Mouse (Mus musculus): ENCODE measurements around the gene Fbxw4.
A peak's percentile ranks its signal among the peaks of the same experiment; 100 is the strongest.

Gene Fbxw4

DNA sequence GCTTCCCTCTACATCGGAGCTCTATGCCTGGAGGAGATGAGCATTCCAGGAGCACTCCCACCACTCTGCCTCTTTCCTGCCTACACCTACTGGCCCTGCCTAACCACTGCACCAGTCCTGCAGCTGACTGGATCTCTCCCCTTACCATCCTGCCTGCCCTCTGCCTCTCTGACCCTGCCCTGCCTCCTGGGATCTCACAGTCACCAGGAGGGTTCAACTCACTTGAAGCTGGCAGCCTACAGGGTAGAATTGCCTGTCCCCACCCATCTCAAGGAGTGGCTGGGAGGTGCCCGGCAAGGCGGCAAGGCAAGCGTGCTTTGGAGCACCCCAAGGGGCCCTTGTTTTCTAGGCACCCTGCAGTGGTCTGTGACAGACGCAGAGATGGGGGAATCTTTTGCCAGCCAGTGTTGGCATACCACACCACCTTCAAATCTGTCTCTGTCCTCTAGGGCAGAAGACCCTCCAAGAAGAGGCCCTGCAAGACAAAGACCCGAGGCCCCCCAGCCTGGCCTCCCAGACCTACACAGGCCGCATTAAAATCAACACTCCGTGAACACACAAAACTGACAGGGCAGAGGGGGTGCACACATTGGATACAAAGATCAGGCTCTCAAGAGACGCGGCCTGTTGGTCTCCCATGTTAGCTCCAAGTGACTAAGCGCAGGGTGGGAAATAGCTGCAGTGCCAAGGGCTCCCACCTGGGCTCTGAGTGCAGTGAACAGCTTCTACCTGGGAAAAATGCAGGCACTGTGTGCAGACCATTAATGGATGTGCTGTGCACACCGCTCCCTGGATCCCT is 44.5 kb downstream of the Fbxw4 start:
- no peak for DNase-seq (ENCODE audit: low read depth, low spot score)

DNA sequence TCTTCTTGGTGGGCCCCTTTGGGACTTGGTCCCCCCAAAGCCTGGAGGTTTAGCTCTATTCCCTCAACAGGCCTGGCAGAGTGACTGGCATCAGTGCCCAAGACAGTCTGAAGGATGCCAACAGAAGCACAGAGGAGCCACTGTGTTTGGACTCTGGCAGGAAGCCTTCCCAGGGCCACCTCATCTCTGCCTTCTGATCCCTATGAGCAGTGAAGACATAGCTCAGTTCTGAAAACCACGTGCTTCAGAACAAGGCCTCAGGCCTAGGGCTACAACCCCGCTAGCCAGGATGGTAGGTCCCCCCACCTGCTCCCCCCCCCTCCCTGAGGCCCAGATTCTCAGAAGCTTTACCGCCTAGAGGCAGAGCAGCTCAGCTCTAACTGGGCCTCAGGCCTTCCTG is 45.2 kb downstream of the Fbxw4 start:
- peak; percentile 44 for DNase-seq (ENCODE audit: low read depth, low spot score)

DNA sequence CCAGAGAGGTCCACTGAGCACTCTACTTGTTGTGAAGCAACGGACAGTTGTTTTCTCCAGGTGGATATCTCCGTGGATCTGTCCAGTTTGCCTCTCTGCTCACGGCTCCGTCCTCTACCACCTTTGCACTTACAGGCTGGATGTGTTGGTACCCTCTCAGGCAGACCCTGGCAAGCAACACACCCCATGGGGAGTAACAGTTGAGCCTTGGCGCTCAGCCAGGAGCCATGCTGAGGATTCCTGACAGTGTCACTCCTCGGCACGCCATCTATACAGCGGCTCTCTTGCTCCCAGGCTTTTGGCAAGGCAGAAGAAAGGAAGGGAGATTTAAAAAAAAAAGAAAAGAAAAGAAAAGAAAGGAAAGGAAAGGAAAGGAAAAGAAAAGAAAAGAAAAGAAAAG is 45.7 kb downstream of the Fbxw4 start:
- no peak for DNase-seq (ENCODE audit: low read depth, low spot score)

DNA sequence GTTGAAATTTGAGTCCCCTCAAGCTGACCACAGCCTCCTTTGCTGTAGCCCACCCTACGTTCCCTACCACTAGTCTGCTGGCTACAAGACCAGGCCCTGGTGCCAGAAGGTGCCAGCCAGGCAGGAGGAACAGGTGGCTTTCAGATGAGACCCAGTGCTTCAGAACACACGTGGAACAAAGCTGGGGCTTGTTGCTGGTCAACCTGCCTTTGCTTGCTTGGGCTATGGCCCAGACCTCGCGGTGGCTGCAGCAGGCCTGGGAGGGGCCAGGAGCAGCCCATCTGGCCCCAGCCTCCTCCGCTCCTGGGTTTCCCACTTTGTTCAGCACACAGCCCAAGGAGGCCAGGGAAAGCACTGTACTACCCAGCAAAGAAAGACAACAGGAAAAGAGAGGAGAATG is 49.3 kb downstream of the Fbxw4 start:
- DNase-seq (ENCODE audit: low read depth, low spot score) = no peak

DNA sequence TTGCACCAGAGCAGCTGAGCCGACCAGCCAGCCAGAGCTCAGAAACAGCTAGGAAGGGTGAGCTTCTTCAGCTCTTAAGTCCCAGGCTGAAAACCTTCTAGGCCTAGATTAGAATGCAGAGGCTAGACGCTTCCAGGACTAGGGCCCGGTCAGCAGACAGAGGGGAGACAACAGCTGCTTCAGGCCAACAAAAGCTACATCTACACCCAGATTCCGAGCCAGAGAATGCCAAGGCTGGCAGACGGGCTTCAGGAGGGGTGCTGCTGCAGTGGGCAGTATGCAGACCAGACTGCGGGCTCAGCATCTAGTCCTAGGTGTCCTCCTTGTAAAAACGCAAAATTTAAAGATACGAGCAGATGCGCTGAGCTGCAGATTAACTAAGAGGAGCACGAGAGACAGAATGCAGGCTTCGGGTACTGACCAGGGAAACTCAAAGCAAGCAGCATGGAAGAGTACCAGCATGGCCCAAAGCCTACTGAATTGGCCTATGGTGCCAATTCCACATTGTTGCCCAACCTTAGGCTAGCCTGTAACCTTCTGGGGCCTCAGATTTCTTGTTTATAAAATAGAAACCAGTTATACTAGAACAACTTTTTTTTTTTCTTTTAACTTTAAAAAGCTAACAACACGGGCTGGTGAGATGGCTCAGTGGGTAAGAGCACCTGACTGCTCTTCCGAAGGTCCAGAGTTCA is 51.3 kb downstream of the Fbxw4 start:
- no peak for DNase-seq (ENCODE audit: low read depth, low spot score)

DNA sequence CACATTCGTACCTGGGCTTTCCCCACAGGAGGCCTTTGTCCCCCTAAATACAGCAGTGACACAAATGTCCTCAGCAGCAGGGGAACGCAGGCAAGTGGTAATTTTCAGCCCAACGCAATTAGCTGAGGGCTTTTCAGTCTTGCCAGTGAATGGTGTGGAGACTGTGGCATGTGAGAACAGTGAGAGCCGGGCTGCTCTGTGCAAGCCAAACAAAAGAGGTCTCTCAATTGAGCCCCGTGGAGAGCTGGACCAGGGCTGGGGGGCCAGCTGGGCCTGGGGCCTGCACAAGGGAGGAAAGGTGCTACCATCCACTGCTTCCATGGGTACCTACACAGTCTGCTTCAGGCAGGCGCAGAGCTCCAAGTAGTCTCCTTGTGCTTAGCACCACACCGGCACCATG is 52.6 kb downstream of the Fbxw4 start:
- DNase-seq (ENCODE audit: low read depth, low spot score) = no peak

DNA sequence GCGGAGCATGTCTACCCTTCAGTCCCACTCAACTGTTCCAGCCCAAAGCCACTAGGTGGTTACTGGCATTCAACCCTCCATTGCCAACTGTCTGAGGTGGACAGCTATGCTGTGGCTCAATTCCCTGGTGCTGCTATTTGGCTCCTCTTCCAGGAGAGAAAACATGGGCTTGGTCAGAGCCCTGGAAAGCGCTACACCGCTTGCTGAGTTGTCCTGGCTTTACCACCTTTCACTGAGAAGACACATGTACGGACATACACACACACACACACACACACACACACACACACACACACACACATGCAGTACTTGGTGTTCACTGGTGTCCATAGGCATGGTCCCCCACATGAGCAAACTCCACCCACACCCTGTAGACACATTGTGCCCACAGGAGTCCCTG is 53.4 kb downstream of the Fbxw4 start:
- DNase-seq (ENCODE audit: low read depth, low spot score) = no peak

DNA sequence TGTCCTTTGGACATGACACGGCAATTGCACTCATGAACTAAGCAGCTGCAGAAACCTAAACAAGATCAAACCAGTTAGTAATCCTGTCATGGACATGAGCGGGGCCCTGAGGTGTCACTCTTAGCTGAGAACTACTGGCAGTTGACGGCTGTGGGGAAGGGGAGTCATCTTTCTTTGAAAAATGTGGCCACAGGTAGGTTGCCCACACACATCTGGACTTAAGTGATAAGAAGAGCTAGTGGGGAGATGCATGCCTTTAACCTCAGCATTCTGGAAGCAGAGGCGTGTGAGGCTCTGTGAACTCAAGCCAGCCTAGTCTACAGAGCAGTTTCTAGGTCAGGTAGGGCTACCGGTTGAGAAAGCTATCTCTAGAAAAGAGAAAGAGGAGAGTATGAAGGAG is 57.5 kb downstream of the Fbxw4 start:
- DNase-seq (ENCODE audit: low read depth, low spot score) = no peak

DNA sequence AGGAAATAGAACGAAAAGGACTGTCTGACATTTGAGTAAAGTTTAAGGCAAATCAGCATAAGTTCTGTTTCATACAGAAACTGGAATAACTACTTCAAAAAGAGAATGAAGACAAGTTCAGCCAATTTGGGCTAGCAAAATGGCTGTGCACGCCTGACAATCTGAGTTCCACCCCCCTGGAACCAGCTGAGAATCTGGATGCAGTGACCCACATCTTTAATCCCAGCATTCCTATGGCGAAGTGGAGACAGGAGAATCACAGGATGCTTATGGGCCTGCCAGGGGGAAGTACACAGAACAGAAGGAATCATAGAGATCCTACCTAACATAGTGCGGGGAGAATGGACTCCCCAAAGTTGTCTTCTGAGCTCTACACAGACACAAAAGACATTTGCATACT is 63.0 kb downstream of the Fbxw4 start:
- no peak for DNase-seq (ENCODE audit: low read depth, low spot score)

DNA sequence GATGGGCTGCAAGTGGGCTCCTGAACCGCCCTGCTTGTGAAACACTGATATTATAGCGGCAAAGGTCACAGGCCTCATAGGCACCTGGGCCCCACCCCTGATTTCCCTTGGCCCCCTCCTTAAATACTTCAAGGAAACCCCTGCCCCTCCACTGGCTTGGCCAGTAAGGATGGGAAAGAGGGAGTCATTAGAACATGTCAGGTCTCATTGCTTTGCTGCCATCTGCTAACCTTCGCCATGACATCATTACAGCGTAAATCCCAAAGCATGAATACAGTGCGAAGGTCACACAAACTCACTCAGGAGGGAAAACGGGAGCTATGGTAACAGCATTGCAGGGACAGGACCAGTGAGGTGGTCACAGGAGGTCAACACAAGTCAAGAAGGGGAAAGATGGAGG is 63.7 kb downstream of the Fbxw4 start:
- no peak for DNase-seq (ENCODE audit: low read depth, low spot score)

DNA sequence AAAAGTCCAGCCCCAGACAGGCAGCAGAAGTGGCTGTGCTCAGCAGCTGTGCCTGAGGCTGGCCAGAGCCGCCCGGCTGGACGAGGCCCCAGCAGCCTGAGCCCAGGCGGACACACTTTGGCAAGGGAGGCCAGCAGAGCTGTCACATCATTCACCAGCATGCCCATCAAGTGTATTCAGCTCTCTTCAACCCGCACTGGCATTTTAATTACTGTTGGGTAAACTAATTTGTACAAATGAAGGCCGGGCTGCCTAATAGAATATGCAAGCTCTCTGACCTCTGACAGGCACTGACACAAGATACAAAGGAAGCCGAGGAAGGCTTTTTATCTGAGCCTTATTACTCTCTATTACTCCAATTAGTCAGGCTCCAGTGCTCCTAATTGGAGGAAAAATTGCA is 64.1 kb downstream of the Fbxw4 start:
- no peak for DNase-seq (ENCODE audit: low read depth, low spot score)

DNA sequence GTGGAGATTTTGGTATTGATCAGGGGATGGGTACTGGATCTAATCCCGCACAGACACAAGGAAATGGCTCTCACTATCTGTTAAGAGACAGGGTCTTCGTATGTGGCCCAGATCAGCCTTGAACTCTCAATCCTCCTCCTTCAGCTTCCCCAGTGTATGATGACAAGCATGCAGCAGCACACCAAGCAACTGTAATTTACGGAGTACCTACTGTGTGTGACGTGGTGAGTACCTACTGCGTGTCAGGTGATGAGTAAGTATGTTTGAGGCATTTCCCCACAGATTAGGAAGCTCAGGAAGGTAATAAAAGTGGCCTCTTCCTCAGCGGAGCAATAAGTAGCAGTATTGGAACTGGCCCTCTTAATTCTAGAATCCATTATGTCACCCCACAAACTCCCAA is 64.6 kb downstream of the Fbxw4 start:
- no peak for DNase-seq (ENCODE audit: low read depth, low spot score)

DNA sequence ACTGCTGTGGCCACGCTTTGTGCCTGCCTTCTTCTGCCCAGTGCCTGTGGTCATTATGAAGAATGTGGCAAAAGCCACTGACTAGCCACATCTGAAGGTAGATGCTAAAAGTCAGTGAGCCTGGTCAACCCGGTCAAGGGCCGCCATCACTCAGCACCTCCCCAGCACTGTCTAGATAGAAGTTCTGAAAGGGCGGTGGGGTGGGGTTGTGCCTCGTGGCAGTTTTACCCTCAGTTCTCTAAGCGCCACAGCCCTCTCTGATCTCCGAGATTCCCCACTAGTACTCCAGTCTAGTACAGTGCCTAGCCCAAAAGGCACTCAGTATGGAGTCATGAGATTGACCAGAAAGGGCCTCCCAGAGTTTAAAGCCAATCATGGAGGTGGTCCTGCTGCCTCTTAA is 66.0 kb downstream of the Fbxw4 start:
- no peak for DNase-seq (ENCODE audit: low read depth, low spot score)

DNA sequence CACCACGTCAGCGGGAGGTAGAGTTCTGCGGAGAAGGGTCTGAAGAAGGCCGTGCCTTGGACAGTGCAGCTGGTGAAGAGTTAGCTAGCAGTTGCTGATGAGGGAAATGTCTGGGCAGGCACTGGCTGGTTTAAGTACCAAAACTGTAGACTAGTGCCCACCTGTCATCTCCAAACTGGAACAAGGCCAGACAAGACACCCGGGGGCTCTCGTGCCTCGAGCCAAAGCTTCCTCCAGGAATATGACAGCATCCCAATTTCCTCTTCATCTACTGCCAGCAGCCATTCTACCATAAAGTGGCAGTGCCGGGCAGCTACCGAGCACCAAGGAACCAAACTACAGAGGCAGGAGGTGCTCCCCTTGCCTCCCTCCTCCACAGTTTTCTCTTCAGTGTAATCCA is 67.2 kb downstream of the Fbxw4 start:
- DNase-seq (ENCODE audit: low read depth, low spot score) = no peak

DNA sequence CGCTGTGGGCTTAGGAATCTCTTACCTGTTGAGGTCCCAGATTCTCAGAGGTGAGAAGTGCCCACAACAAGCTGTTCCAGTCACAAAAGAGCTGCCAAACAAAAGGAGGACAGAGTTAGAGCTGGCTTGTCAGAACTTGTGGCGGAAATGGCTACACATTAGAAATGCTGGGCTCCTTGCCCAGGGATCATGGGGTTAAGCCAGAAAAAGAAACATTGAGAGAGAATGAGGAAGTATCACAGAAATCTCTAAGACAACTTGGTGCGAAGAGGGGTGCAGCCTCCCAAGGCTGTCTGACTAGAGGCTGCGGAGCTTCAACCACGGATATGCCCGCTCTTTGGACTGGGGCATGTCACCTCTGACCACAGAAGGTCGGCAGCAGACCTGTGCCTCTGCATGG is 68.4 kb downstream of the Fbxw4 start:
- peak; percentile 67 for DNase-seq (ENCODE audit: low read depth, low spot score)

DNA sequence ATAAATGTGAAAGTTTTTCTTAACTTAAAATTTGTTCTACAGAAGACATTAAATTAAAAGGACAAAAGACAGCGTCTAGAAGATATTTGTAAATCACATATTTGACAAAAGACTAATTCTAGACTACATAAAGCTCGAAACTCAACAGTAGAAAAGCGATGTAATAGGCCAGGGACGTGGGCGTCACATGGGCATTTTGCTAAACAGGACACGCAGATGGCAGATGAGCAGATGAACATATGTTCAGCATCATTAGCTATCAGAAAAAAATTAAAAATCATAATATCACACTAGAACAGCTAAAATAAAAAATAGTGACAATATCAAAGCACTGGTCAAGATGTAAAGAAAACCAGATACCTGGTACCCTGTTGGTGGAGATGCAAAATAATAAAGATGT is 70.4 kb downstream of the Fbxw4 start:
- no peak for DNase-seq (ENCODE audit: low read depth, low spot score)

DNA sequence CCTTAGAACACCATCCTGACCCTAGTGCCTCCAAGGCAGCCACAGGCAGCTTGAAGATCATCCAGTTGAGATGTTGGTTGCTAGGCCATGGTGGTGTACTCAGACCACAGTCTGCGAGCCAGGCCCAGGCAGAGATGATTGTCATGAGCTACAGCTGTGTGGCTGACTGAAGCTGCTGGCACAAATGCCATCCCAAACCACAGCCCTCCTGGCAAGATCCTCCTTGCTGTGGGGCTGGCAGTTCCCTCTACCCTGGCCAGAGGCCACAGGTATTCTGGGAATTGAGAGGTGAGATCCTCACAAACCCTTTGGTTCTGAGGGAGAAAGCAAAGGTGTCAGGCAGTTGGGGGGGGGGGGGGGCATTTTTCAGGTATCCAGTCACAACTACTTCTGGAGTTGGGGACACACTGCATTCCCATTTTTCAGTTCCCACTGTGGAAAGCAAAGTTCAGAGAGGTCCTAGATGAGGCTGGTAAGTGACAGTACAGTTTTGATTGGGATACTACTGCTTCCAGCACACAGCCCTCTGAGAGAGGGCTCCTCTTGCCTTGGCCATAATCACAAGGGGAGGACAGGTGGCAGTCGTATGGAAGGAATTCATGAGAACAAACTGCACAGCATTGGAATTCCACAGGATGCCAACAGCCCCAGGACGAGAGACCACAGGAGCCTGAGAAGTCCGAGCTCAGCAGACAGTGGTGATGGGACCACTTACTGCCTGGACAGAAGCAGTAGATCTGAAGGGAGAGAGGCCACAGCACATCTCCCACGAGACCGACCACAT is 72.4 kb downstream of the Fbxw4 start:
- DNase-seq (ENCODE audit: low read depth, low spot score) = peak; percentile 27

DNA sequence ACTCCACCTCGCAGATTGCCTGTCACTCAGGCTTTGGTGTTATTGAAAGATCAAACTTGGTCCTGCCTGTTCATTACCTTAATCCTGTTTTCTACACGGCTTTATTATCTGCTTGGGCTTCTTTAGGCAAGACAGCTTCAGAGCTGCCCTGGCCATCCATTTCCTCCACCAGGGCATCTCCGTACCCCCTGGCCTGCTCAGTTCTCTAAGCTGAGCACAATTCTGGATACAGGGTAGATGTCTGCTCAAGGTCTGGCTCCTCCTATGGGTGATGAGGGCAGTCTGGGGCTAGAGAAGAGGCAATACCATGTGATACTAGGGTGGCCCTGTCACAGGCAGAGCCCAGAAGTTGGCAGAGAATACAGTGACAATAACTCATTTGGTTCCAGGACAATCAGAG is 73.3 kb downstream of the Fbxw4 start:
- no peak for DNase-seq (ENCODE audit: low read depth, low spot score)

DNA sequence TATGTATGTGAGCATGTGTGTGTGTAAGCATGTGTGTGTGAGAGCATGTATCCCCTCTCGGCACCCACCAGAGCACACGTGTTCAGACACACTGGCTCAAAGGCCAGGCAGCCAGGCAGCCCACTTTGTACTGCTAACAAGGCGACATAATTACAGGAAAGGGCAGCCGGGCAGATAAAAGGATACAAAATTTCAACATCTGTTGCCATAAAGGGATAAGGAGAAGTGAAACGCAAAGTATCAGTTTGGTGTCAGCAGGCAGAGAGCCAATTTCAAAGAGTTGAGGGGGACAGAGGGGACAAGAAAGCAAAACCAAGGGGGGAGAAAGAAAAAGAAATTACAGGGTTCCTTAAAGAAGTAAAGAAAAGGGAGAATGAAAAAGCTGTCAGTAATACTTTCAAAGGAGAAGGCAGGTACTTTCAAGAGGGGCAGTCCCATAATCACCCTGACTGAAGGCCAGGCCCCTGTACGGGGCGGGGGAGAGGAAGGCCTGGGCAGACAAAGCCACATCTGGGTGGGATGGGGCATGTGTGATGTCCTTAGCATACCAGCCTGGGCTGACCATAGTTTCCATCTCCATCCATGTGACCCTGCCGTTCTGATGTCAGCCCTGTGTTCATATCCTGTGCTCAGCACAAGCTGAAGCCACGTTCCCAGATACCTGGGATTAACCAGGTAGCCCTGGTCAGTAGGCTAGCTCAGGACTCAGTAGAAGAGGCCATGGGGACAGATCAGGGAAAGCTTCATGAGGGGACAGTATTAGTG is 75.1 kb downstream of the Fbxw4 start:
- DNase-seq (ENCODE audit: low read depth, low spot score) = no peak

DNA sequence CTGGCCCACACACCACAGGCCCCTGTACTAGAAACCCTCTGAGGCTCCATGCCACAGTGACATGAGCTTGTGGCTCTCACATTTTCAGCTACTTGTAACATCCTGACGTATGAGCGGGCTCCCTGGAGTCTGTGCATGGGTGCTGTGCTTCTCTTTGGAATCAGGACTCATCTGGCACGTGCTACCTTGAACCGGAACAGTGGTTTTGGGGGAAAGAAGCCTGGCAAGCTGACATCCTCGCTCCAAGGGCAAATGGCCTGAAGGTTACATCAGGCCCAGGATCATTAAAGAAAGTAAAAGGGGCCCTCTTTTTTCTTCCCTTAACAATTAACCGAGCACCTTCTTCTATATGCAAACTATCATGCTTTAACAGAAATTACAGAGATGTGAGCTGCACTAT is 77.0 kb downstream of the Fbxw4 start:
- DNase-seq (ENCODE audit: low read depth, low spot score) = no peak

DNA sequence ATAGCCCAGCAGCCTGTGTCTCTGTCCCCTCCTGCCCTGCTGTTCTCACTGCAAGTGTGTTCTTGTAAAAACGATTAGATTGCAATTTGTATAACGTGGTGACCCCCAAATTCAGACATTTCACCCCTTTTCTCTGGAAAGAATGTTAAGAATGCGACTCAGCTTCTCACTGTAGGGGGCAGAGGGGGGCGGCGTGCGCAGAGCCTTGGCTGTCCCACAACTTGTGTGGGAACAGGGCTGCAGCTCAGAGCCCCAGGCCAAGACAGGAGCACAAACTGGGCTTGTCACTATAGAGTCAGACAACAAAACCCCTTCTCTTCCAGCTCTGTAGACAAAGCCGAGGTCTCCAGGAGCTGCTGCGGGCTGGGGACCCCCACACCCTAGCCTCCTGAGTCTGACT is 78.0 kb downstream of the Fbxw4 start:
- no peak for DNase-seq (ENCODE audit: low read depth, low spot score)

DNA sequence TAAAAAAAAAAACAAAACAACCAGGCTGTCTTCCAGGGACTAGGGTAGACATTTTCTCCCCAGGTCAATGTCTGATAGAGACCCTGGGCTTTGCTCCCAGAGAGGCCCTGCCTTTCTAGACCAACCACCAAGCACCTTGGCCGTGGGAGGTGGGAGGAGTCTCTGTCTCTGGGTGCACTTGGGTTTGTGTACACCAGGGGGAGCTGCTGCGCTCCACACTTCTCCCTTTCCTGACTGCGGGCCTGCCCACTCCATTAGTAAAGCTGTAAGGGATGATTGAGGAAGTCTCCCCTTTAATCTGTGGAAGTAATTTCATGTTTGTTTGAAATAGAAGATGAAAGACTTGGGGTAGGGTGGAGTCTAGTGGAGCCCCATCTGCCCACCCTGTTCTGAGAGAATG is 78.9 kb downstream of the Fbxw4 start:
- peak; percentile 76 for DNase-seq (ENCODE audit: low read depth, low spot score)
